Mouse (Mus musculus) ES-Bruce4 (cell line): ENCODE data around the gene Akap8.

Experiments
- CTCF ChIP-seq: IDR thresholded peaks from one replicate; pipeline ENCODE4 v1.8.1; 2011; ENCODE audit warnings: low read depth, low read length
- EP300 ChIP-seq: IDR thresholded peaks from 2 replicates; pipeline ENCODE4 v1.6.1; 2011; ENCODE audit warnings: low read depth, low read length; ENCODE audit not compliant: insufficient read depth
- POLR2A ChIP-seq: IDR thresholded peaks from one replicate; pipeline ENCODE4 v1.8.1; 2011; ENCODE audit warnings: low read length; ENCODE audit not compliant: insufficient read depth

- TF ChIP-seq POLR2A, result no peak
- no peak for TF ChIP-seq EP300
- TF ChIP-seq CTCF, result no peak
These were observed 34.0 kb upstream of the Akap8 start for GRCm38 (mm10) chr17:32355031-32355430.
